Mouse (Mus musculus): ENCODE measurements around the gene Ppp1r32. TPM values are rescaled to one million over a fixed set of nuclear protein-coding genes. Genes with fewer than 3 reads are reported as not detected.

The Ppp1r32 gene
- total RNA-seq, 2 experiments from 2014 or later, result 0.97 to 1.5 TPM

DNA sequence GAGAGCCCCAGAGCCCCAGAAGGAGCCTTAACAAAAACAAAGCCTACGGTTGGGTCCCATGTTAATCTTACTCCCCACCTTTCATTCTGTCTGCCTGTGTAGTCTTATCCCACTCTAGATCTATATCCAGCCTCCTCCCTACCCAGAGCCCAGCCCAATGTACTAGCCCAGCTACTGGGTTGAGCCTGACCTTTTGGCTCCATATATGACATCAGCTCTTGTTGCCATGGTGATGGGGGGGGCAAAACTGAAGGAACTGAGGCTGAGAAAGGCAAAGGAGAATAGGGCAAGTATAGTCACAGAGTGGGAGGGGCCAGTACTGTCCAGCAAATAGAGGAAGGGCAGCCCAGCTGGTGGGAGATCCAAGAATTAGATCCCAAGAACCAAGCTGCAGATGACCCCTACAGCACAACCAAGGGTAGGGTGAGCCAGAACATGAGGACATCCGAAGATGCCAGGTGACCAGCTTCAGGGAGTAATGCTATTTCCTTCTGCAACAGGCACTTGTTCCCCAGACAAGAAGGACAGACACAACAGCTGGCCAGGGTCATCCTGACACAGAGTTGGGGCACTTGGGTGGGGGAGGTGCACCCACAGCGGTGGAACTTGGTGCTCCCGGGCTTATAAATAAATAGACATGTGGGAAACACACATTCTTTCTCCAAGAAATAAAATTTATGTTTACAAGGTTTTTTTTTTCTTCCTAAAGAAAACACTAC, 27.9 kb downstream of the Ppp1r32 start:
- no peak for DNase-seq
- H3K27ac ChIP-seq, result no peak overlapping the region
- no peak for TF ChIP-seq CTCF (IDR thresholded peaks at IDR 0.05)
- no peak overlapping the region for H3K4me3 ChIP-seq
- intact Hi-C loops (cut with DNase I), result no loop called here

DNA sequence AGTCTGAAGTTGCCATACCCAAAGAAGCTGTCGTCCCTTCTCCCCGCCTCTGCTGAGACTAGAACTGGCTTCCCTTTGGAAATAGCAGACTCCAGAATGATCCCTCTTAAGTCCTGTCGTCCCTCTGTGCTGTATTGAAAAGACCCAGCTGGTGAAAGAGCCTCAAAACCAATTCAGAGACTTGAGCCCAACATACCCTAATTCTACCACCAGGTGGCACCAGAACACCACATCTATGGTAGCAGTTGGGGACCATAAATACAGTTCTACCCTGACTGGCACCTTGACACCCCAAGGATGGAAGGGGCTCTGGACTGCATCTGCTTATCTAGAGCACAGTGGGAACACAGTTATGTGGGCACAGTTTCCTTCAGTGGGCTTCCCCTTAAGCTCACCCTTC, 33.0 kb downstream of the Ppp1r32 start:
- Histone ChIP-seq H3K4me3 (no peak overlapping the region), H3K27ac (no peak overlapping the region)
- peak; percentile 58 for DNase-seq
- intact Hi-C loops (cut with DNase I), result loop anchor here (1.0 kb wide), 1 partner anchor 37 kb away; no protein-coding TSS in a partner anchor
- peak; percentile 90; the same call in 1 of the 2 replicates for TF ChIP-seq CTCF (IDR thresholded peaks at IDR 0.05)

DNA sequence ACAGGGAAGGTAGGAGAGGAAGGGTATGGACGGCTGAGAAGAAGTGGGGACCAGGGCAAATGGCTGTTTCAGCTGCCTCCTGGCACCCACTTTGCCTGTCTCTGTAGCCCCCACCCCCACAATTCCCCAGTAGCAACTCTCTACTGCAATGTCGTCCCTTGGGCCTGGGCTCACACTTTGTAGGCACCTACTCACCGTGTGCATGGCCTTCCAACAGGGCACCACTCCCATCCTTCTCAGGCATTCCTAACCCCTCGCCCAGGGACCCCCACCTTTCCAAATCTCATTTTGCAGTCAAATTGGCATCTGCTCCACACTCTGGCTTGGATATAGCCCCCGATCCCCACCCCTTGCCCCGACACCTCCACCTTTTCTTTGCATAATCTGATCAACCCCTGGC, 33.5 kb downstream of the Ppp1r32 start:
- Histone ChIP-seq H3K4me3 (no peak overlapping the region), H3K27ac (no peak overlapping the region)
- no peak for TF ChIP-seq CTCF (IDR thresholded peaks at IDR 0.05)
- intact Hi-C loops (cut with DNase I), result no loop called here
- no peak for DNase-seq

DNA sequence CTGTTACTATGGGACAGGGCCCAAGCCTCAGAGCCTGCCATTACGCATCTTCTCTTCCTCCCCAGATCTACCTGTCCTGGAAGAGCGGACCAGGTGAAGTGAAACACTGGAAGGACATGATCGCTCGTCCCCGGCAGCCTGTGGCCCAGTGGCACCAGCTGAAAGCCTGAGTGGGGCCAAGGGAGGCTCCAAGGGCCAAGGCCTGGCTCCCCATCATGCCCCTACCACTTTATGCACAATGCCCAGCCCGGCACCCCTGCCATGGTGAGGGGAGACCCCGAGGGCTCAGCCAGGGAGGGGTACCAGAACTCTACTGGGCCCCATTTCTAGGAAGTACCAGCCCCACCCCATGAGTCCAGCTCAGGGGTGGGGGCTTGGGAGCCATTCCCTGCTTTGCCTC, 34.5 kb downstream of the Ppp1r32 start:
- intact Hi-C loops (cut with DNase I), result no loop called here
- Histone ChIP-seq H3K27ac (no peak overlapping the region), H3K4me3 (no peak overlapping the region)
- TF ChIP-seq CTCF (IDR thresholded peaks at IDR 0.05), result no peak
- no peak for DNase-seq

DNA sequence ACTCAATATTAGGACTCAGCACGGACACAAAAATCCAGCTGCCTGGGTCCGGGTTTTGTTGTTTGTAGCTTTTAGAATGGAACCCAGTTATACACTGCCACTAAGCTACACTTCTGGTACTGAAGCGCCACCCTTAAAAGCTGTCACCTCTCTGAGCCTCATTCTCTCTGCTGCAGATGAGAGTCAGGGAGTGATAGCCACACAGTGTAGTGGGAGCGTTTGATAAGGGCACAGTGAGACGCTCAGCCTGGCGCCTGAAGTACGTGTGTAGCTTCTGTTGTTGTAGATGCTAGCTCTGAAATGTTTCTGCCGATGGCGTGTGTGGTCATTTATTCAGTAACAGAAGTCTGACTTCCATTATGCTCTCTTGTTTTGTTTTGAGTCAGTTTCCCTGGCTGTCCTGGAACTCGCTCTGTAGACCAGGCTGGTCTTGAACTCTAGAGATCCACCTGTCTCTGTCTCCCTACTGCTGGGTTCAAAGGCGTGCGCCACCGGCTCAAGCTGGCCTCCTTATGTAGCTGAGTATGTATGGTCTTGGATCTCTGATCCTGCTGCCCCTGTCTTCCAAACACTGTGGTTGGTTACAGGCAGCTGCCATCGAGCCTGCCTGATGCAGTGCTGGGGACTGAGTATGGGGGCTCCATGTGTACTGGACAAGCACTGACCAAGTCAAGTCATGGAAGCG, 37.9 kb downstream of the Ppp1r32 start:
- DNase-seq, result no peak
- intact Hi-C loops (cut with DNase I), result no loop called here
- no peak for TF ChIP-seq CTCF (IDR thresholded peaks at IDR 0.05)
- H3K27ac ChIP-seq, result no peak overlapping the region
- no peak overlapping the region for H3K4me3 ChIP-seq

DNA sequence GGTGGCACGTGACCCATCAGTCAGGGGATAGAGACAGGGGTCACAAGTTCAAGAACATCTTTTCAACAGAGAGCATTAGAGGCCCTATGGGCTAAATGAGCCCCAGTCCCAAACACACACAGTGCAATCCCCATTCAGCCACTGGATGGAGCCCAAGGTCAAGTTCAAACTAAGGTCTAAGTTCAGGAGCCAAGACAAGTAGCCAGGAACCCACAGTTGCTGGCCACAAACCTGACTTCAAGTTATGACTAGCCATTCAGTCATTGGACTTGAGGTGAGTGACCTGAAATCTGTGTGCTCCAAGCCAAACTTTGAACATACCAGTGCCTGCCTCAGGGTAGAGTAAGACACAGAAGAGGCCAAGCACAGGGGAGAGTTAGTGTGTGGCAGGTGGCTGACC, 45.2 kb downstream of the Ppp1r32 start:
- H3K4me3 ChIP-seq, result no peak overlapping the region
- TF ChIP-seq CTCF (IDR thresholded peaks at IDR 0.05), result 0 out of 2 replicates have a peak, but pooled peaks have one; percentile 12
- intact Hi-C loops (cut with DNase I), result loop anchor here (5.0 kb wide), 2 partner anchors 45 to 180 kb away; no protein-coding TSS in a partner anchor
- H3K27ac ChIP-seq, result no peak overlapping the region
- DNase-seq, result no peak

DNA sequence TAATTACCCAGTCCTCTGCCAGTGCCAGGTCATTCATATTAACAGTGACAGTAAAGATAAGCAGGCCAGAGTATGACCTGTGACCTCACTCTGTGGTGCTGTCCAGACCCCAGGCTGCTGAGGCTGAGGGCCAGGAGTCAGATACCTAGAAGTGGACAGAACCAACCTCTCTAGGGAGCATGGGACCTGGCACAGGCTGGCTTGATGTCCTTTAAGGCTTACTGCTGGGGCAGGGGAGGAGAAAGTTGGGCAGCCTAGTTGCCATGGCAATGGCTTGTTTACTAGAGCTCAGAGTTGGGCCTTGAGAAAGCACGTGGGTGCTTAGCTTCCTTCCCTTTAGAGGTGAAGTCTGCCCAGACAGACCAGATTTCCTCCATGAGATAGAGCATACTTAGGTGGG, 46.0 kb downstream of the Ppp1r32 start:
- intact Hi-C loops (cut with DNase I), result loop anchor here (5.0 kb wide), 2 partner anchors 44 to 179 kb away; no protein-coding TSS in a partner anchor
- DNase-seq, result no peak
- Histone ChIP-seq H3K27ac (no peak overlapping the region), H3K4me3 (no peak overlapping the region)
- no peak for TF ChIP-seq CTCF (IDR thresholded peaks at IDR 0.05)

DNA sequence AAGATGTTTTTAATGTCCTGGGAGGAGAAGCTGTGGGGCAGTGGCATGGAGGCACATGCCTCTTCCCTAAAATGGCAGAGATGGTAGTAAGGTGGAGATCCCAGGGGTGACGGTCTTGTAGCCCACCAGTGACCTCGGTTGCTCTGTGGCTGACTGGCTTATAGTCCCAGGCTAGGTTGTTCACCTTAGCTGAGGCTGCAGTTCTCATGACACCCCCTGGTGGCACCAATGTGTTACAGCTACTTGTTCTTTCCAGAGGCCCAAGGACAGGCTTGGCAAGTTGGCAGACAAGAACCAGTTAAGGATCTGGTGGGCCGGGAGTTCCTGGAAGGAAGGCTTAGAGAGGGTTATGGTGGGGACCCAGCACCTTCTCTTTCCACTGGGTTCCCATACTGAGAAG, 46.8 kb downstream of the Ppp1r32 start:
- no peak overlapping the region for H3K4me3 ChIP-seq

DNA sequence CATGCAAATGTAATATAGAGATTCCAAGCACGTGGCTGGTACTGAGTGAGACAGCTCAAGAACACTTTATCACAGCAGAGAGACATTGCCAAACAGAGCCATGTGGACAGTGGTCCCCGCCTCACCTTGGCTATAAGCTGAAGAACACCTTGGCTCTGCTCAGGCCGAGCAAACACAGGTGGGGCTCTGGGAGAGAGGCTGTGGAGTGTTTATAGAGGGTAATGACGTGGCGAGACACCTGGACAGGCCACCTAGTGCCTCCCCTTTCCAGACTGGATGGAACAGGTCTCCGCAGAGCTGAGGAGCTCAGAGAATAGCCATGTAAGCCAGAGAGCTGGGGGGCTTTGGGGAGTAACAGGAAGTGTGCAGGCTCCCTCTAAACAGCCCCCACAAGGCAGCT, 47.8 kb downstream of the Ppp1r32 start:
- TF ChIP-seq CTCF (IDR thresholded peaks at IDR 0.05), result no peak
- intact Hi-C loops (cut with DNase I), result loop anchor here (5.0 kb wide), 2 partner anchors 43 to 178 kb away; no protein-coding TSS in a partner anchor
- no peak overlapping the region for H3K27ac ChIP-seq
- no peak overlapping the region for H3K4me3 ChIP-seq
- no peak for DNase-seq

More for the DNA sequence above, 46.8 kb downstream of the Ppp1r32 start:
- intact Hi-C loops (cut with DNase I), result loop anchor here (5.0 kb wide), 2 partner anchors 44 to 179 kb away; no protein-coding TSS in a partner anchor
- DNase-seq, result peak; percentile 63
- no peak overlapping the region for H3K27ac ChIP-seq
- peak; percentile 83 for TF ChIP-seq CTCF (IDR thresholded peaks at IDR 0.05)

DNA sequence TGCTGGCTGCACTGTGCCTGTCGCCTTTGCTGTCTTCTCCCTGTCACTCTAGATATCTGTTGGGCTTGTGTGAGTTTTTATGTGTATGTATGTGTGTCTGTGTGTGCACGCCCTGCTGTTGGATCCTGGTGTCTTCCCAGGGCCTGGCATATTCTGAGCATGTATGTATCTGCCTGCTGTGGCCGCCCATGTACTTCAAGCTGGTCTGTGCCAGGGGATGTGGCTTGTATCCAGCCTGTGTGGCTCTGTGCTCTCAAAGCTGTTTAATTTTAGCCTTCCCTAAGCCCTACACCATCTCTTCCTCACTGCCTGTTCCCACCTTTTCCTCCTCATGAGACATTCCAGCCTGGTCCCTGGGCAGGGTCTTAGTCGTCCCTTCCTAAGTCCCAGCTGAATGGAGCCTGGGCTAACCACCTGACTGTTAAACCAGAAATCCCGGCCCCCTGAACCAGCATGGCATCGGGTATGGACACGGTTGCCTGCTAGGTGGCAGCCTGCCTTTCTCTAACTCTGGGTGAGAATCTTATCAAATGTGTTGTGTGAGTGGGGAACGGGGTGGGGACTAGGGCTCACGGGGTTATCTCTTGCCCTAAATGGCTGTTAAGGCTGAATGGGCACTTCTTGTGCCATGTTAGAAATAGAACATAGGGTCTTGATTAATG, 48.7 kb downstream of the Ppp1r32 start:
- peak; percentile 60 for DNase-seq
- TF ChIP-seq CTCF (IDR thresholded peaks at IDR 0.05), result no peak
- H3K4me3 ChIP-seq, result no peak overlapping the region
- intact Hi-C loops (cut with DNase I), result no loop called here
- no peak overlapping the region for H3K27ac ChIP-seq

DNA sequence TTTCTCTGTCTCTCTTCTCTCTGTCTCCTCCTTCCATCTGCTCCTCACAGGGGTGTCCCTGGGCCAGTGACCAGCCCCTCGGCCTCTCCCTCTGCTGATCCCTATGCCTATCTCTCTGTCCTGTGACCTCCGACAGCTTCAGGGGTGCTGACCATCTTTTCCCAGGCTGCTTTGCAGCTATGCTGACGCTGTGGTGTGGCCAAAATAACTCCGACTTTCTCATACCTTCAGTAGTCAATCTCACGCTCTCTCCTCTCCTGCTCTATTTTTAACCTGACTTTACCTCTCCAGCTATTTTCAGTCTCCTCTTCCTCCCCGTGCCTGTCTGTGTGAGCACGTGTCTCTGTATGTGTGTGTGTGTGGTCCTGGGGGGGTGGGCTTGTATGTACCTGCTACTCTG, 49.5 kb downstream of the Ppp1r32 start:
- TF ChIP-seq CTCF (IDR thresholded peaks at IDR 0.05), result no peak
- intact Hi-C loops (cut with DNase I), result no loop called here
- H3K4me3 ChIP-seq, result no peak overlapping the region
- no peak overlapping the region for H3K27ac ChIP-seq
- DNase-seq, result no peak

DNA sequence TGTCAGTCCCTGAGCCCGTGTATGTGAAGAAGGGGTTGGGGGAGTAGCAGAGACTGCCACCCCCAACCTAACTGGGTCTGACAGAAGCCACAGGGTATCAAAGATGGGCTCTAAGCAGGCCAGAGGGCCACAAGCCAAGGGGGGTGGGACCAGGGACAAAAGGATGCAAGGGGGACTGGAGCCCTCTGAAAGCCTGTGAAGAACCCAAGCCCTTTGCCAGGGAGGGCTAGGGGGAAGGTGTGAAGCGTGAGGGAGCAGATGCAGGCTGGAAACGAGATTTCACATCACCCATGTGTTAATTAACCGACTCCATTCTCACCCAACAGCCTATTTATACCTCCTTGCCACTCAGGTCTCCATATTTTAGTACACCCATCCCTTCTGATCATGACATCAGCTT, 50.9 kb downstream of the Ppp1r32 start:
- no peak for DNase-seq
- H3K27ac ChIP-seq, result no peak overlapping the region

DNA sequence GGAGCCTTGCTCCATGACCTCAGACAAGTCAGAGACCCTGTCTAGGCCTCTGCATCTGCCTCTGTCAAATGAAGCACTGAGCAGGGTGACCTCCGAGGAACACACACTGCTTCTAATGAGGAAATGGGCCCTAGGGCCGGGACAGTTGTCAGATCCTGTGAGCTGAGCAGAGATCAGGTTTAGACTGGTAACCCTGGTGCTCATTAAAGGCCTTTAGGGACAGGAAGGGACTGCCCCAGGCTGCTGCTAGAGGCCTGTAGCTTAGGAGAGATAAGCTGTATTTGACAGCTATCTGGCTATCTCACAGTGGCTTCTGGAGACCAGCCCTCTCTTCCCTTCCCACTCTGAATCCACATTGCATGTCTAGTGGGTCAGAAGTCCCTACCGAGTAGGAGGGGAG, 51.3 kb downstream of the Ppp1r32 start:
- intact Hi-C loops (cut with DNase I), result no loop called here
- TF ChIP-seq CTCF (IDR thresholded peaks at IDR 0.05), result no peak
- DNase-seq, result no peak
- no peak overlapping the region for H3K27ac ChIP-seq
- no peak overlapping the region for H3K4me3 ChIP-seq

More for the DNA sequence above, 50.9 kb downstream of the Ppp1r32 start:
- intact Hi-C loops (cut with DNase I), result no loop called here
- no peak overlapping the region for H3K4me3 ChIP-seq
- TF ChIP-seq CTCF (IDR thresholded peaks at IDR 0.05), result no peak
